Mouse (Mus musculus) urinary bladder, postnatal 0 days (tissue): ENCODE results near the gene 2810006K23Rik. TPM values are rescaled to one million over a fixed set of nuclear protein-coding genes. Genes with fewer than 3 reads are reported as not detected.

Experiments
- polyA plus RNA-seq: library from polyadenylated mRNA; unstranded; fragments of >200 nt; fragmentation: Nextera tagmentation; extraction: Ambion mirVana; gene quantifications from 2 replicates; pipeline ENCODE4 v1.2.1, GENCODE M21; 2015

Gene 2810006K23Rik
- polyA plus RNA-seq: 6.4 and 6.6 TPM in 2 replicates

GRCm38 (mm10) chr5:124327510-124328364 lies at the start of gene 2810006K23Rik, which contains the start of gene Mphosph9:
2810006K23Rik (plus strand) TSS chr5:124328089.
Mphosph9 (minus strand) TSS chr5:124327972.

GRCm38 (mm10) chr5:124362982-124363381 lies 35.1 kb downstream of the 2810006K23Rik start, which contains the start of gene Cdk2ap1:
Cdk2ap1 (minus strand) TSS chr5:124363082.

Other genes with a start within 250 kb of the 2810006K23Rik start
- 1.5 and 1.6 TPM in 2 replicates for gene Abcb9, start 232.3 kb upstream of the 2810006K23Rik start, polyA plus RNA-seq
- gene Ogfod2, start 215.8 kb upstream of the 2810006K23Rik start, polyA plus RNA-seq: 16.7 and 17.0 TPM in 2 replicates
- 75.0 and 80.1 TPM in 2 replicates for gene Arl6ip4, start 212.0 kb upstream of the 2810006K23Rik start, polyA plus RNA-seq
- 1.8 and 2.0 TPM in 2 replicates for gene Pitpnm2, start 78.3 kb upstream of the 2810006K23Rik start, polyA plus RNA-seq
- 3.7 and 4.1 TPM in 2 replicates for gene Mphosph9, start 117 bp upstream of the 2810006K23Rik start, polyA plus RNA-seq
- 18.8 and 27.6 TPM in 2 replicates for gene Cdk2ap1, start 35.0 kb downstream of the 2810006K23Rik start, polyA plus RNA-seq
- 40.8 and 50.9 TPM in 2 replicates for gene Sbno1, start 97.9 kb downstream of the 2810006K23Rik start, polyA plus RNA-seq
- 23.8 and 26.4 TPM in 2 replicates for gene Kmt5a, start 111.8 kb downstream of the 2810006K23Rik start, polyA plus RNA-seq
- gene Rilpl2, start 150.3 kb downstream of the 2810006K23Rik start, polyA plus RNA-seq: 14.3 and 19.0 TPM in 2 replicates
- gene Snrnp35, start 155.0 kb downstream of the 2810006K23Rik start, polyA plus RNA-seq: 9.0 and 9.9 TPM in 2 replicates
- 14.7 and 15.9 TPM in 2 replicates for gene Rilpl1, start 203.3 kb downstream of the 2810006K23Rik start, polyA plus RNA-seq
- gene Tmed2, start 212.6 kb downstream of the 2810006K23Rik start, polyA plus RNA-seq: 466 and 537 TPM in 2 replicates
- gene Ddx55, start 224.8 kb downstream of the 2810006K23Rik start, polyA plus RNA-seq: 5.7 TPM in 2 replicates